Mouse (Mus musculus) neural tube, embryonic 11.5 days (tissue): ENCODE measurements around the gene Atxn7. TPM values are rescaled to one million over a fixed set of nuclear protein-coding genes. Genes with fewer than 3 reads are reported as not detected.

ENCODE experiments used
- ATAC-seq: fragments of 200-750 bp; cut with Nextera tagmentation; 2 replicates; pipeline ENCODE4 v1.8.0; 2017; ENCODE audit warnings: moderate number of reproducible peaks, mild to moderate bottlenecking, moderate TSS enrichment, moderate library complexity; ENCODE audit not compliant: insufficient read depth, low FRiP score, low TSS enrichment
- DNase-seq: peaks from one replicate; pipeline ENCODE4 v3.0.0-alpha.2; 2015; ENCODE audit warnings: low spot score
- H3K27ac ChIP-seq: fragments of 300-500 bp; sonication (generic); 2 replicates; pipeline ENCODE4 v1.5.1; 2014; ENCODE audit warnings: low read depth, mild to moderate bottlenecking, low read length
- H3K27me3 ChIP-seq: fragments of 300-500 bp; sonication (generic); 2 replicates; pipeline ENCODE4 v1.6.1; 2014; ENCODE audit warnings: mild to moderate bottlenecking, low read length, mixed read lengths; ENCODE audit not compliant: control insufficient read depth, insufficient read depth
- H3K36me3 ChIP-seq: fragments of 300-500 bp; sonication (generic); 2 replicates; pipeline ENCODE4 v1.6.1; 2014; ENCODE audit warnings: mild to moderate bottlenecking, low read length, moderate library complexity, mixed read lengths; ENCODE audit not compliant: control insufficient read depth, insufficient read depth
- H3K4me1 ChIP-seq: fragments of 300-500 bp; sonication (generic); 2 replicates; pipeline ENCODE4 v1.6.1; 2014; ENCODE audit warnings: low read length, mixed read lengths; ENCODE audit not compliant: control insufficient read depth, insufficient read depth
- H3K4me2 ChIP-seq: fragments of 300-500 bp; sonication (generic); 2 replicates; pipeline ENCODE4 v1.6.1; 2014; ENCODE audit warnings: low read depth, mild to moderate bottlenecking, moderate library complexity
- H3K4me3 ChIP-seq: fragments of 300-500 bp; sonication (generic); 2 replicates; pipeline ENCODE4 v1.5.1; 2014; ENCODE audit warnings: low read depth, low read length
- H3K9ac ChIP-seq: fragments of 300-500 bp; sonication (generic); 2 replicates; pipeline ENCODE4 v1.6.1; 2014; ENCODE audit warnings: mild to moderate bottlenecking, low read length
- H3K9me3 ChIP-seq: fragments of 300-500 bp; sonication (generic); 2 replicates; pipeline ENCODE4 v1.6.1; 2016; ENCODE audit warnings: low read length; ENCODE audit not compliant: control insufficient read depth
- WGBS: fragments of 180-500 bp; shearing (Covaris S2); extraction: QIAGEN DNeasy Blood & Tissue Kit; methylation state at CpG from one replicate; pipeline ENCODE4 v1.1.7; 2014; 5-methylcytosine and 5-hydroxymethylcytosine counted together
- polyA plus RNA-seq: library from polyadenylated mRNA; unstranded; fragments of >200 nt; fragmentation: Nextera tagmentation; extraction: Ambion mirVana; gene quantifications from 2 replicates; pipeline ENCODE4 v1.2.1, GENCODE M21; 2014

The Atxn7 gene
- polyA plus RNA-seq, 1 experiment from 2014 or later = 3.9 TPM

- 75% methylated on average over 3 of the region's 3 CpGs for WGBS
- H3K9me3 ChIP-seq = no peaks in the 10 kb centered on the region
- H3K9ac ChIP-seq = no peak overlapping the region
- H3K27ac ChIP-seq = no peak overlapping the region
- H3K36me3 ChIP-seq = no peaks in the 10 kb centered on the region
- H3K27me3 ChIP-seq = no peaks in the 10 kb centered on the region
- H3K4me2 ChIP-seq = no peak overlapping the region
- no peaks in the 10 kb centered on the region for H3K4me1 ChIP-seq
- DNase-seq (no peak), ATAC-seq (no peak)
- H3K4me3 ChIP-seq = no peak overlapping the region
Observed at GRCm38 (mm10) chr14:13970513-13970912, 9.3 kb downstream of the Atxn7 start.

- no peak overlapping the region for H3K4me3 ChIP-seq
- no peak overlapping the region for H3K9ac ChIP-seq
- H3K9me3 ChIP-seq = no peaks in the 10 kb centered on the region
- 55% methylated on average over 6 of the region's 6 CpGs for WGBS
- no peak overlapping the region for H3K4me2 ChIP-seq
- no peak overlapping the region for H3K27ac ChIP-seq
- ATAC-seq = no peak
- no peak for DNase-seq
- no peaks in the 10 kb centered on the region for H3K36me3 ChIP-seq
- H3K27me3 ChIP-seq = no peaks in the 10 kb centered on the region
- no peaks in the 10 kb centered on the region for H3K4me1 ChIP-seq
Observed at GRCm38 (mm10) chr14:13971644-13972234, 10.5 kb downstream of the Atxn7 start.

- Histone ChIP-seq H3K36me3 (no peaks in the 10 kb centered on the region), H3K4me1 (no peaks in the 10 kb centered on the region), H3K4me3 (no peak overlapping the region), H3K27me3 (no peaks in the 10 kb centered on the region), H3K4me2 (no peak overlapping the region), H3K9ac (no peak overlapping the region), H3K27ac (no peak overlapping the region), H3K9me3 (no peaks in the 10 kb centered on the region)
- DNase-seq (no peak), ATAC-seq (no peak)
- WGBS = 74% methylated on average over 1 of the region's 1 CpGs
Observed at GRCm38 (mm10) chr14:13977498-13977897, 16.3 kb downstream of the Atxn7 start.

GRCm38 (mm10) chr14:13981286-13981685, 20.0 kb downstream of the Atxn7 start:
- no peak for DNase-seq
- no peak overlapping the region for H3K9ac ChIP-seq
- no peak overlapping the region for H3K27ac ChIP-seq
- no peak for ATAC-seq
- H3K4me1 ChIP-seq = no peaks in the 10 kb centered on the region
- H3K9me3 ChIP-seq = no peaks in the 10 kb centered on the region
- no peak overlapping the region for H3K4me3 ChIP-seq
- H3K4me2 ChIP-seq = no peak overlapping the region
- H3K27me3 ChIP-seq = no peaks in the 10 kb centered on the region
- H3K36me3 ChIP-seq = no peaks in the 10 kb centered on the region
- 40% methylated on average over 2 of the region's 2 CpGs for WGBS

GRCm38 (mm10) chr14:13982174-13982573, 20.9 kb downstream of the Atxn7 start:
- Histone ChIP-seq H3K9me3 (no peaks in the 10 kb centered on the region), H3K4me3 (no peak overlapping the region), H3K4me1 (no peaks in the 10 kb centered on the region), H3K27ac (no peak overlapping the region), H3K4me2 (no peak overlapping the region), H3K27me3 (no peaks in the 10 kb centered on the region), H3K36me3 (no peaks in the 10 kb centered on the region), H3K9ac (no peak overlapping the region)
- WGBS = 63% methylated on average over 2 of the region's 2 CpGs
- no peak for ATAC-seq
- DNase-seq = no peak

GRCm38 (mm10) chr14:13988397-13988796, 27.2 kb downstream of the Atxn7 start:
- 71% methylated on average over 2 of the region's 2 CpGs for WGBS
- DNase-seq (no peak), ATAC-seq (no peak)
- Histone ChIP-seq H3K27ac (no peak overlapping the region), H3K4me1 (no peaks in the 10 kb centered on the region), H3K9me3 (no peaks in the 10 kb centered on the region), H3K27me3 (no peaks in the 10 kb centered on the region), H3K36me3 (no peaks in the 10 kb centered on the region), H3K4me3 (no peak overlapping the region), H3K4me2 (no peak overlapping the region), H3K9ac (no peak overlapping the region)

GRCm38 (mm10) chr14:13990741-13991140, 29.5 kb downstream of the Atxn7 start:
- Histone ChIP-seq H3K27ac (no peak overlapping the region), H3K9ac (no peak overlapping the region), H3K9me3 (no peaks in the 10 kb centered on the region), H3K27me3 (no peaks in the 10 kb centered on the region), H3K4me2 (no peak overlapping the region), H3K4me3 (no peak overlapping the region), H3K4me1 (no peaks in the 10 kb centered on the region), H3K36me3 (no peaks in the 10 kb centered on the region)
- DNase-seq (no peak), ATAC-seq (no peak)
- 94% methylated on average over 3 of the region's 3 CpGs for WGBS

- no peak for DNase-seq
- Histone ChIP-seq H3K9me3 (no peaks in the 10 kb centered on the region), H3K4me1 (no peaks in the 10 kb centered on the region), H3K9ac (no peak overlapping the region), H3K4me2 (no peak overlapping the region), H3K4me3 (no peak overlapping the region), H3K27ac (no peak overlapping the region), H3K27me3 (no peaks in the 10 kb centered on the region), H3K36me3 (no peaks in the 10 kb centered on the region)
- WGBS = 78% methylated on average over 9 of the region's 9 CpGs
- no peak for ATAC-seq
Observed at GRCm38 (mm10) chr14:13995206-13996097, 34.2 kb downstream of the Atxn7 start.

GRCm38 (mm10) chr14:14002771-14003170, 41.5 kb downstream of the Atxn7 start:
- H3K36me3 ChIP-seq = no peaks in the 10 kb centered on the region
- H3K27me3 ChIP-seq = no peaks in the 10 kb centered on the region
- no peaks in the 10 kb centered on the region for H3K9me3 ChIP-seq
- no peak overlapping the region for H3K4me3 ChIP-seq
- no peak overlapping the region for H3K27ac ChIP-seq
- no peak overlapping the region for H3K4me2 ChIP-seq
- DNase-seq = no peak
- no peak overlapping the region for H3K9ac ChIP-seq
- 94% methylated on average over 7 of the region's 7 CpGs for WGBS
- no peaks in the 10 kb centered on the region for H3K4me1 ChIP-seq
- no peak for ATAC-seq
